Mouse (Mus musculus) spleen, embryonic (tissue): ENCODE results near the gene Nr2e3.
"Not testable (repeated sequence)": the region's sequence is repeated elsewhere in the genome, so short reads cannot be mapped to it uniquely, and the experiment has no call there.

Source experiments
- CTCF ChIA-PET: fragments of 350-600 bp; sonication (Branson Sonifier 250); formaldehyde crosslinking; loops from one replicate; lab custom pipeline; 2022; lab: Charles Lee

Gene Nr2e3

DNA sequence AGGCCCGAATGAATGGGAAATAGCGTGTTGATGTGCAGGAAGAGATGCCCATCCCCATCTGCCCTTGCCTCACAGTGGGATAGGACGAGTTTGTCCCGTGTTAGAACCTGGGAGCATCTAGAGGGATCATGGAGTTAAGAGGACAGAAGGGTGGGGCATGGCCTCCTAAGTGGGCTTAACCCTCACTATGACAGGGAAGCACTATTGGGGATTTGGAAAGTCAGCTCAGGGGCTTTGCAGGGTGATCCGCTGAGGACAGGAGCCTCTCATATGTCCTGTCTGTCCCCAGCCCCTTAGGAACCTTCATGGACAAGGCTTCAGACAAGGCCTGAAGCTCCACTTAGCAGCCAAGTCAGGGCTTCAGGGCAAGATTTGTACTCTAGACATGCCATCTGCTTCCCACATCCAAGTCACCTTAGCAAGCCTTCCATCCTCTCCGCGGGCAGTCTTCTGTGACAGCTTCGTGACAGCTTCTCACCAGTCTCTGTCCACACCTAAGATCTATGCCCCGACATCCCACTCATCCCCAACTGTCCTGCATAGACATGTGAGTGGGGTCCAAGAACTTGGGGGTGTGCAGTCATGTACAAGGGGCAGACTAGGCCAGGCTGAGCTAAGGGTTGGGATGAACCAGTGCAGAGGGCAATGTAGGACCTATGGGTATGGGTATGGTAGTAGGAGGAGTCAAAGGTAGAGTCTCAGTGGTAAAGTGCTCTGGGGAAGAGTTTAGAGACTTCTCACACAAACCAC lies 9.3 kb downstream of the Nr2e3 start:
- CTCF ChIA-PET: no interaction called here

DNA sequence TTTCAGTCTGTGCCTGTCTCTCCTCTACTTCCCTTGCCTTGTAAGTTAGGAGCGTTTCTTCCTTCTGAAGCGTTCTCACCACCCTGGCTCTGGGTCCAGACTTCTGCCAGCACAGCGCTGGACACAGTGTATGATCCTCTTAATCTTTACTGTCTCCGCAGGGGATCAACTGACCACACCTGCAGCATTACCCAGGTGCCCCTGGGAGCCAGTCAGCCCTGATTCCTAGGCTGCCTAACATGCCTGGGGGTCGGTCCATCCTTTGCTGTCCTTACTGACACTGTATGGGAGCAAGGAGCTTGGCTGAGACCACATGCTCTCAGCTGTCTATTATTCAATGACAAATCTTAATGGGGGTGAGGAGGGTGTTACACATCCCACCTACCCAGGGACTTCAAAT lies 10.5 kb downstream of the Nr2e3 start:
- CTCF ChIA-PET: no interaction called here

DNA sequence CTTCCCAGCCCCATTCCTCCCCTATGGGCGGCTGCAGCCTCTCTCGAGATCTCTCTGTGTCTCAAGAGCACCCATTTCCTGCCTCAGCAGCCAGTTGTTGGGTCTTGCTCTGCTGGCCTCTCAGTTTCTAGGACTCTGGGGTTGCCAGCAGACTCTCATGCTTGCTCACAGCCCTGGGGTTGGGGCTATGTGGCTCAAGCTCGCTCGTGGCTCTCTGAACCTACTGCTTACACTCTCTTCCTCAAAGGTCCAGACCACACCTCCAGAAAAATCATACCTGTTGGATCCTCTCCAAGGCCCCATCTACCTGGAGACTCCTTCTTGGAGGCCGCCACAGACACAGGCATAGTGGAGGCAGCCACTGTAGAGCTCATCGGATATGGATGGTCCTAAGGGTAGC lies 10.9 kb downstream of the Nr2e3 start:
- CTCF ChIA-PET: no interaction called here

DNA sequence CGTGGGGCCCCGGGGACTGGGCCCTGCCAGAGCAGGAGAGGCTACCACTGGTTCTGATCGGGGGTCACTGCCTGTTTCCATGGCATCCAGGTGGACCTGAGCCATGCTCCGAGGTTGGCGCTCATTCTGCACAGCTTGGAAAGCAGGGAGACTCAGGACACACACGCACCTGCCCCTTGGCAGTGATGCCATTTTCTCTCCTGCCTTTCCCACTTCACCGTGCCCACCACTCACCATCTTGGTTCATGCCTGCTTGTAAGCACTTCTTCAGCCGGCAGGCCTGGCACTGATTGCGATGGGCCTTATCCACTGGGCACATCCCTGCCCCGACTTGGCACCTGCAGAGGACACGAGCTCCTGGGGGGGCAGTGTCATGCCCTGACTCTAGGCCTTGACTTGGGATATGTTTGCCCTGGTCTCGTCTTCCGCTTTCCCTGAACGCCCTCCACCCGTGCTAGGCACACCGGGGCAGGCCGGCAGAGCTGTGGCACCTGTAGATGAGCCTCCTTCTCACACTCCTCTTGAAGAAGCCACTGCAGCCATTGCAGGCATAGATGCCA lies 11.7 kb downstream of the Nr2e3 start:
- CTCF ChIA-PET: no interaction called here

DNA sequence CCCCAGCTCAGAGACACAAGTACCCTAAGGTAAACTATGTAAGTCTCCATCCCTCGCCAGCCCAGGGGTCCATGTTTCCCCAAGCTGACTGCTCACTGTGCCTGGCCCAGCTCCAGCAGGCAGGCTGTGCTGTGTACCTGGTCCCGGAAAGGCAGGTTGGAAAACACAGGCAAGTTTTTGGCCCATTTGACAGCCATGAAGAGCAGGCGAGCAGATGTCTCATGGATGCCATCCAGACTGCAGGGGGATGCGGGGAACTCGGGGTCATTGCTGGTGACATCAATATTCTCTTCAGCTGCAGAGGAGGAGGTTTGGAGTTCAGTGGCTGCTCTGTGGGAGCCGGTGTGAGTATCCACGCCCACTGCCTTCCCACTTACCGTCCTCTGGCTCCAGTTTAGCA lies 12.2 kb downstream of the Nr2e3 start:
- CTCF ChIA-PET: interaction anchor here (0.6 kb wide), 1 partner anchor 8 kb away, joined by 5 read pairs; no protein-coding TSS in a partner anchor

DNA sequence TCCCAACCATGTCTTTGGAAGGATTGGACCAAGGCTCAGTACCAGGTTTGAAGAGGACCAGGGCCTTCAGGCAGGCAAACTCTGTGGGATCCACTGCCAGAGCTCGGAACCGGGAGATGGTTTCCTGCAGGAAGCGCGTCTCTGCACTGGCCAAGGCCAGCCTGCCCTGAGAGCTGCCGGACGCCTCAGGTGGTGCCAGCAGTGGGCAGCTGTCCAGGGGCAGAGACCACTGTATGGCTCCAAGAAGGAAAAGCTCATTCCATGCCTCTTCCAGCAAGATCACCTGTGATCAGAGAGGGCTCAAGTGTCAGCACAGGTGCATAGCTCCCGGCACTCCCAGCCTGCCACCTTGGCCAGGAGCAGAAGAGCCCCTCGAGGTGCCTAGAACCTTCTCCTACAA lies 13.2 kb downstream of the Nr2e3 start:
- CTCF ChIA-PET: no interaction called here

DNA sequence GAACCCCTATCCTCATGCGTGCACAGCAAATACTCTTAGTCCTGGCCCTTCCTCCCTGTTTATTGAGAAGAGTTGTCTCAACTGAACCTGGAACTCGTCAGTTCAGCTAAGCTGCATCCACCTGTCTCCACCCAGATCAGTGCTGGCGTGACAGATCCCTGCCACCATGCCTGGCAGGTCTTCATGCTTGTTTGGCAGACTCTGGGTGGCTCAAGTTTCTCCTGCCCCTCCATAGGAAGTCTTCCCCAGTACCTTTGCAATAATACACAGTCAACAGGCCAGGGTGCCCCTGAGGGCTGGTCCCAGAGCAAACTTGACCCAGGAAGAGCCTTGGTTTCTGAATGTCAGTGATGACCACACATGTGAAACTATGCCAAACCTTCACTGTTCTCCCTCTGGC lies 15.2 kb downstream of the Nr2e3 start:
- CTCF ChIA-PET: no interaction called here

DNA sequence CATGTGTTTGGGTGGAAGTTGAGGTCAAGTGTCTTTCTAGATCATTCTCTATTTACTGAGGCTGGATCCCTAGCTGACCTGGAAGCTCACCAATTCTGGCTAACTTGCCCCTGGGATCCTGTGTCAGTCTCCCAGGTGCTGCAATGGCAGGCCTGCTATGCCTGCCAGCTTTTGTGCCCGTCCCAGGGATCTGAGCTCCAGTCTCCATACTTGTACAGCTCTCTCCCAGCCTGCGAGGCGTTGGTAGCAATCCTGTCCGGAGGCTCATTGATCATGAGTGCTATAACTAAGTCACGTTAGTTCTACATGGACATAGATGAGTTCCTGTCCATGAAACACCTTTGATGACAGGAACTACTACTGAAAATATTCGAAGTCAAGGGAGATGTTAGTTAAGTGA lies 16.6 kb downstream of the Nr2e3 start:
- CTCF ChIA-PET: no interaction called here

DNA sequence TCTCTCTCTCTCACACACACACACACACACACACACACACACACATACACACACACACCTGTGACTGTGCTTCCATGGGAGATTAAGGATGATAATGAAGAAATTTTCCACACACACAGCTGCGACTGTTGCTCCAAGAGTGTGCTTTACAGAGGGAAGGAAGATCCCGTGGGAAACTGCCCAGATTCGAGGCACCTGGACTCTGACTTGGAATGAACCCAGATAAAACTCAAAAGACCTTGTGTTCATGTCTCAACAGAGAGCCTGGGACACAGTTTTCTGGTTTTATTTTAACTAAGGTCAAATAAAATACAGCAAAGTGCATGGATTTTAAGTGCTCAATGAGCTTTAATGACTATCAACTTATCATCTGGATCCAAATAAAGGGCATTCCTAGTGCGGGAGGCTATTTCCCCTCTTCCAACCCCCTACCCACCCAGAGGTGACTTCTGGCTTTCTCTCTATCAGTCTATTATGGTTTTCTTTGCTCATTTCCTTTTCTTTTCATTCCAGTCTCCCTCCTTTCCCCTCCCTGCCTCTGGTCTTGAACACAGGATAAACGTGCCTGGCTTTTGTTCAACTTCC lies 17.9 kb downstream of the Nr2e3 start:
- CTCF ChIA-PET: no interaction called here

DNA sequence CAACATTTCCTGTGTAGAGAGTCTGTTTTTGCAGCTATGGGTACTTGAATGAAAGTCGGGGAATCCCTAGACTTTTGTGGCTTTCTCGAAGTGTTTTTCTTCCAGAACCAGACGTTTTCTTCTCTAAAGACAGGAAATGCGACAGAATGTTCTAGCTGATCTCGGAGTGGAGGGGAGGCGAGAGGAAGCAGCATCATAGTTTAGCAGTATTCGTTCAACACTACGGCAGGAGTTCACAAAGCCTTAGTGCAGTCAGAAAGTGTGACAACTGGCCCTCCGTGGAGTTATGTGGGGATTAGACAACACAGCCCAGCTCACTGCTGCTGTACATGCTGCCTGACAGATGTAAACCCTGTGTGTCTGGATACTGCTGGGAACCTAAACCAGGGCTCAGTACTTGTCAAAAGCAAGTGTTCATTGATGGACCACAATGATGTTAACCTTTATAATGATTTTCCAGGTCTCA lies 18.5 kb downstream of the Nr2e3 start:
- CTCF ChIA-PET: no interaction called here

DNA sequence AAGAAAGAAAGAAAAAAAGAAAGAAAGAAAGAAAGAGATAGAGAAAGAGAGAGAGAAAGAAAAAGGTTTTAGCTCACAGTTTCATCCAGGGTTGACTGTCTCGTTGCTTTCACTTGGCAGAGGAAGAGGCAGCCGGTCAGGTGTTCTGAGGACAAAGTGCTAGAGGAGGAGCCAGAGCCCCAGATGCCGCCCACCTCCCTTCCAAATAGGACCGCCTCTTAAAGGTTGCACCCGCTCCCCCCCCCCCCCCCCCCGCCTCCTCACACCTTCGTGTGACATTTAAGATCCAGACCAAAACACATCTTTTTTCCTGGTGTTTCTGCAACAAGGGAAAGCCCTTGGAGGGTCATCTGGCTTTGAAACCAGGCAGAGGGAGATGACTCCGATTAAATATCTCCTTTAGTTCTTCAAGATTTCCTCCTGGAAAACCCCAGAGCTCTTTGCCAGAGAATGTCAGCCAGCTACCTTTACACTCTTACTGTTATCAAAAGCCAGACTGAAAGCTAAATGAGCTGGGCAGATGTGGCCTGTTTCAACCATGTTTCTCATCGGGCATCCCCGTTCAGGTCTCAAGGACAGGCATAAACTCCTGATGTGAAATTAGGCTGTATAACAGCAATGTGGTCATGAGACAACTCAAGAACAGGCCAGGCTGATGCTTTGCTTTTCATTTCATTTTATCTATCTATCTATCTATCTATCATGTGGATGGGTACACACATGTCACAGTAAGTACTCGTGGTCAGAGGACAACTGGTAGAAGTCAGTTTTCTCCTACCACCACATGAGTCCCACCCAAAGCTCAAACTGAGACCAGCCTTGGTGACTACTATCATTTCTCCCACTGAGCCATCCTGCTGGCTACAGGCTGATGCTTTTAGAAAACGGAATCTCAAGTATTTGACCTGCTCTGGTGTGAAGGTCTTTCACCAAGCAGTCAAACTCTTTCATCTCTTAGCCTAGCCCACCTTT lies 19.3 kb downstream of the Nr2e3 start:
- CTCF ChIA-PET: no interaction called here

DNA sequence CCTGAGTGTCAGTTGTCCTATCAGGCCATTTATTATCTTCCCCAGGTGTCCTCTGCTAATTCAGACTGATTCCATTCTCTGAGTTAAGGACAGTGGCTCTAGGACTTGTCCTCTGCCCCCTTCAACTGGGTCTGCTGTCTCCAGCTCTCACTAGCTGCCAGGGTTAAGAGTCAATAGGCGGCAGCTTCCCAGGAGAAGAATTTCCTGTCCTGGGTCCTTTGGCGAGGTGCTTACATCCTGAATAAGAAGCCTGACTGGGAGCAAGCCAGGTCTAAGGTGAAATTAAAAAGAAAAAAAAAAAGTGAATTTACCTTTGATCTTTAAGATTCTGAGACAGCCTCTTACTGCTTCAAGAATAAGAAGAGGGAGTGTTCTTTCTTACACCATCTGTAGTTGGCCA lies 20.8 kb downstream of the Nr2e3 start:
- CTCF ChIA-PET: no interaction called here

DNA sequence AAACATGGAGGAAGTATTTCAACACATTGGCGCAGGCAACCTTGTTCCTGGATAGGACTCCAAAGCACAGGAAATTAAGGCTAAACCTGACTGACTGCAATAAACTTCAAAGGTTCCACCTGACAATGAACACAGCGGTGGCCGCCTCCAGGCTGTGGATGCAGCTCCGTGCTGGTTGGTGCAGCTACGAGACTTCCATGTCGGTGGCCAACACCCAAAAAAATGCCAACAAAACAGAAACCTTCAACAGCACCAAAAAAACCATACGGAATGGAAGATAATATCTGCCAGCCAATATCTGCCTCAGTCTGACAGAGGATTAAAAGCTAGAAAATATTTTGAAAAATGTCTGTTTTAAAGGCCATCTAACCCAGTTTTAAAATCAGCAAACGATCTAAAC lies 21.9 kb downstream of the Nr2e3 start:
- CTCF ChIA-PET: no interaction called here

DNA sequence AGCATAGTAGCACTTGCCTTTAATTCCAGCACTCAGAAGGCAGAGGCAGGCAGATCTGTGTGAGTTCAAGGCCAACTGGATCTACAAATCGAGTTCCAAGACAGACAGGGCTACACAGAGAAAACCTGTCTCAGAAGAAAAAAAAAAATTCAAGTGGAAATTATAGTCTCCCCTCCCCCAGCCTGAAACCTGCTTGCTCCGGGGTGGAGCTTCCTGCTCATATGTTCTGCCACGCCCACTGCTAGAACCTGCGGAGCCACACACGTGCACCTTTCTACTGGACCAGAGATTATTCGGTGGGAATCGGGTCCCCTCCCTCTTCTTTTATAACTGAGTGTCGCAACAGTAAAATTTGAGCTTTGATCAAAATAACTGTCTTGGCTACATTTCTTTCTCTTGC lies 24.6 kb downstream of the Nr2e3 start:
- CTCF ChIA-PET: not testable (repeated sequence)

DNA sequence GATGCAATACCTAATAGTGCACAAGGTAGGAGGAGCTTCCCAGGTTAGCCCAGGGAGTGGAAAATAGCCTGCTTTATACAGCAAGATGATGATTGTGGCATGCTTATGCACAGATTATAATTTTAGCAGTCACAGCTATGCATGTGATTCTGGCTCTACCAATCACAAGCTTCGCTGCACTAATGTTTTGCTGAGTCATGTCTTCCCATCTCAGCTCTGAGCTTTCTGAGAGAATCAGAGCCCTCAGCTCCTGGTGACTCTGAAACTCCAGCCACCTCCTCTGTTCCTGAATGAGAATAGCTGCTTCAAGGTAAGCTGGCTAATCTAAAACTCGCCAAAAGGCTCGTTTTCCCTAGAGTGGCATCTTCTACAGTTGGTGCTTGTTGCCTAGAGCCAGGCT lies 30.2 kb downstream of the Nr2e3 start:
- CTCF ChIA-PET: no interaction called here

DNA sequence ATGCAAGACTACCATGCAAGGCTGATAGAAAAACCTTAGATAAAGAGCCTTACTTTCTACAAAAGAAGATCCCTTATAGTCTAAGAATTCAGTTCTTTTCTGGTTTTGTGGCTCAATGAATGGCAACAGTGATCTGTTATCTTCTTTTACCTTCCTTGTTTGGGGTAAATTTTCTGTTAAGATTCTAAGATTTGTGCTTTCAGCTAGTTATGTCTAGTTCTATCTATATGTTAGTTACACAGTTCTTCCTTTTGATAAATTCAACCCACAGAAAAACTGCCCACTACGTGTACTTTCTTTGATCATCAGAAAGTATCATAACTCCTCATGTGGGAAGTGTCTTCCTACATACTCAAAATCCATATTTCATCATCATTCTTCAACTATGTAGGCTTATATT lies 45.7 kb downstream of the Nr2e3 start:
- CTCF ChIA-PET: no interaction called here

DNA sequence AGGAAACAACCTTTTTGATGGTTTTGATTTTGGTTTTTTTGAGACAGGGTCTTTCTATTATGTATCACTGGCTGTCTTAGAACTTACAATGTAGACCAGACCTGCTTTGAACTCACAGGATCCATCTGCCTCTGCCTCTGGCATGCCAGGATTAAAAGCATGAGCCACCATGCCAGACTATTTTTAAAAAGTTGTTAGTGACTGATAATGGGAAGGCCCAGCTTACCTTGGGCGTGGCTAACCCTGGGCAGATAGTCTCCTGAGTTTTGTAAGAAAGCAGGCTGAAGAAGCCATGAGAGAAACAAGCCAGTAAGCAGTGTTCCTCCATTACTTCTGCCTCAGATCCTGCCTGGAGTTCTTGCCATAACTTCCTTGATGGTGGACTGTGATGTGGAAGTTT lies 57.1 kb downstream of the Nr2e3 start:
- CTCF ChIA-PET: no interaction called here
